In genomic region chr4:81956926-81957694, GRCm38 (mm10) we compare ENCODE assay signal across 12 mouse cellular contexts.
DNase-seq lines count a peak whose midpoint lies in the region; ATAC-seq and TF ChIP-seq lines count a peak whose summit lies in the region.
"Had no signal": no experiment of that assay in that cellular context is flagged by ENCODE, and none has a peak within 500 bp of the region (broad histone marks: within the 10 kb centered on the region; RNA-seq: fewer than 3 reads in every experiment).

No protein-coding gene starts in this region.

- H3K9me3 ChIP-seq in intestine, embryonic 14.5 days (ENCODE audit: control insufficient read depth, low read length), result no peaks in the 10 kb centered on the region
- no peaks in the 10 kb centered on the region for H3K9me3 ChIP-seq in intestine, postnatal 0 days (ENCODE audit: control insufficient read depth)
- H3K9me3 ChIP-seq in stomach, embryonic 14.5 days (ENCODE audit: control insufficient read depth, low read depth, low read length), result no peaks in the 10 kb centered on the region
- no peaks in the 10 kb centered on the region for H3K9me3 ChIP-seq in stomach, postnatal 0 days (ENCODE audit: control insufficient read depth, low read length)
- H3K9me3 ChIP-seq: liver, embryonic 12.5 days had no signal

- peak; percentile 10 for DNase-seq in adrenal gland, postnatal 14 days
- no peak for DNase-seq in adrenal gland, adult 18-20 months (ENCODE audit: low spot score in 2 of 2)
- DNase-seq in intestine, embryonic 14.5 days (ENCODE audit: low spot score), result no peak
- DNase-seq in stomach, postnatal 0 days (ENCODE audit: low spot score), result no peak
- DNase-seq in left cerebral cortex, postnatal 25 days (ENCODE audit: low spot score in 2 of 2), result no peak
- DNase-seq in left cerebral cortex, postnatal 10 days (ENCODE audit: extremely low spot score in 1 of 2, low spot score in 2 of 2), result no peak
- DNase-seq: cerebellum, adult 9-10 months; kidney, adult 2 months; thymus, postnatal 14 days had no signal

- 33% methylated on average over 6 of the region's 6 CpGs for WGBS in intestine, embryonic 14.5 days
- WGBS in intestine, postnatal 0 days, result 47% methylated on average over 6 of the region's 6 CpGs
- WGBS in stomach, embryonic 14.5 days, result 35% methylated on average over 6 of the region's 6 CpGs
- WGBS in stomach, postnatal 0 days, result 47% methylated on average over 6 of the region's 6 CpGs

- TF ChIP-seq CTCF in intestine, postnatal 0 days (IDR thresholded peaks at IDR 0.05; ENCODE audit: low read depth), result no peak
- TF ChIP-seq CTCF in stomach, postnatal 0 days (IDR thresholded peaks at IDR 0.05; ENCODE audit: low read depth), result no peak

- no peak for ATAC-seq in intestine, embryonic 14.5 days (replicated peaks; ENCODE audit: low FRiP score, low TSS enrichment, low read depth)
- no peak for ATAC-seq in intestine, postnatal 0 days
- 0 out of 2 replicates have a peak, but pooled peaks have one; percentile 46 for ATAC-seq in stomach, embryonic 14.5 days (ENCODE audit: insufficient number of reproducible peaks, insufficient read depth, low FRiP score, low read depth)
- no peak for ATAC-seq in stomach, postnatal 0 days (ENCODE audit: low FRiP score, low TSS enrichment)
- ATAC-seq: liver, embryonic 12.5 days had no signal

- intact Hi-C loops in left cerebral cortex, postnatal 25 days (cut with DNase I), result no loop called here
- intact Hi-C loops in left cerebral cortex, postnatal 10 days (cut with DNase I), result no loop called here

- no peak overlapping the region for H3K4me3 ChIP-seq in intestine, embryonic 14.5 days (ENCODE audit: low read depth, low read length)
- H3K4me3 ChIP-seq in intestine, postnatal 0 days (ENCODE audit: low read depth, low read length), result no peak overlapping the region
- H3K4me3 ChIP-seq in stomach, embryonic 14.5 days (ENCODE audit: low read depth, low read length), result no peak overlapping the region
- H3K4me3 ChIP-seq in stomach, postnatal 0 days (ENCODE audit: low read depth, low read length), result no peak overlapping the region
- H3K4me3 ChIP-seq: liver, embryonic 12.5 days had no signal

- no peaks in the 10 kb centered on the region for H3K36me3 ChIP-seq in intestine, embryonic 14.5 days (ENCODE audit: control insufficient read depth, insufficient read depth, low read length)
- no peaks in the 10 kb centered on the region for H3K36me3 ChIP-seq in intestine, postnatal 0 days (ENCODE audit: control insufficient read depth, insufficient read depth)
- H3K36me3 ChIP-seq in stomach, embryonic 14.5 days (ENCODE audit: control insufficient read depth, insufficient read depth, low read length), result no peaks in the 10 kb centered on the region
- no peaks in the 10 kb centered on the region for H3K36me3 ChIP-seq in stomach, postnatal 0 days (ENCODE audit: control insufficient read depth, insufficient read depth, low read length)
- H3K36me3 ChIP-seq: liver, embryonic 12.5 days had no signal

- H3K27me3 ChIP-seq in intestine, embryonic 14.5 days (replicated peaks; ENCODE audit: control insufficient read depth, insufficient read depth, low read length), result no peaks in the 10 kb centered on the region
- H3K27me3 ChIP-seq in intestine, postnatal 0 days (replicated peaks; ENCODE audit: control insufficient read depth, insufficient read depth, low read length), result no peaks in the 10 kb centered on the region
- no peaks in the 10 kb centered on the region for H3K27me3 ChIP-seq in stomach, embryonic 14.5 days (ENCODE audit: control insufficient read depth, insufficient read depth, low read length)
- H3K27me3 ChIP-seq in stomach, postnatal 0 days (ENCODE audit: control insufficient read depth, insufficient read depth, low read length), result no peaks in the 10 kb centered on the region
- H3K27me3 ChIP-seq: liver, embryonic 12.5 days had no signal

- H3K9ac ChIP-seq in intestine, embryonic 14.5 days (ENCODE audit: low read length), result no peak overlapping the region
- H3K9ac ChIP-seq in intestine, postnatal 0 days (ENCODE audit: low read depth, low read length), result no peak overlapping the region
- no peak overlapping the region for H3K9ac ChIP-seq in stomach, embryonic 14.5 days (replicated peaks; ENCODE audit: low read depth, low read length)
- H3K9ac ChIP-seq in stomach, postnatal 0 days (ENCODE audit: low read length), result no peak overlapping the region
- H3K9ac ChIP-seq: liver, embryonic 12.5 days had no signal

- TF ChIP-seq EP300 in stomach, postnatal 0 days (optimal IDR thresholded peaks at IDR 0.05), result no peak

- no peak overlapping the region for H3K4me2 ChIP-seq in intestine, embryonic 14.5 days (ENCODE audit: low read length)
- no peak overlapping the region for H3K4me2 ChIP-seq in intestine, postnatal 0 days (replicated peaks; ENCODE audit: low read depth)
- H3K4me2 ChIP-seq in stomach, embryonic 14.5 days (replicated peaks; ENCODE audit: low read depth, low read length), result no peak overlapping the region
- H3K4me2 ChIP-seq in stomach, postnatal 0 days (replicated peaks; ENCODE audit: low read depth), result no peak overlapping the region
- H3K4me2 ChIP-seq: liver, embryonic 12.5 days had no signal

- H3K4me1 ChIP-seq in intestine, embryonic 14.5 days (replicated peaks; ENCODE audit: control insufficient read depth, insufficient read depth, low read length), result 0 out of 2 replicates have a peak, but pooled peaks cover 5% of the 10 kb centered on the region
- H3K4me1 ChIP-seq in intestine, postnatal 0 days (replicated peaks; ENCODE audit: control insufficient read depth, insufficient read depth, low read length), result no peaks in the 10 kb centered on the region
- peaks cover 5% of the 10 kb centered on the region; the same call in 1 of the 2 replicates for H3K4me1 ChIP-seq in stomach, embryonic 14.5 days (ENCODE audit: control insufficient read depth, insufficient read depth, low read length)
- H3K4me1 ChIP-seq in stomach, postnatal 0 days (replicated peaks; ENCODE audit: control insufficient read depth, insufficient read depth), result no peaks in the 10 kb centered on the region
- H3K4me1 ChIP-seq: liver, embryonic 12.5 days had no signal

- 0 out of 2 replicates have a peak overlapping the region, but pooled peaks have one; percentile 38 for H3K27ac ChIP-seq in intestine, embryonic 14.5 days (ENCODE audit: low read depth)
- H3K27ac ChIP-seq in intestine, postnatal 0 days (ENCODE audit: low read depth, low read length), result no peak overlapping the region
- H3K27ac ChIP-seq in stomach, embryonic 14.5 days (ENCODE audit: low read length), result peak overlapping the region; percentile 15; the same call in 1 of the 2 replicates
- H3K27ac ChIP-seq in stomach, postnatal 0 days (replicated peaks), result no peak overlapping the region
- H3K27ac ChIP-seq: liver, embryonic 12.5 days had no signal

Comparison
In these comparisons a context has a peak if more than half of its experiments do, and no peak if none do; other contexts are left out.
1. H3K27ac ChIP-seq: peak in intestine, embryonic 14.5 days (single experiment) and stomach, embryonic 14.5 days (single experiment); none in intestine, postnatal 0 days (single experiment) and stomach, postnatal 0 days (single experiment).